Mouse (Mus musculus) lung, postnatal 36 days (tissue): Measurements from ENCODE around the gene Tshz2.

Experiments used
- DNase-seq: peaks from one replicate; pipeline ENCODE4 v3.0.0; 2022; ENCODE audit warnings: mixed read lengths

The Tshz2 gene

GRCm38 (mm10) chr2:170022953-170023352 is 390.1 kb downstream of the Tshz2 start:
- no peak for DNase-seq

GRCm38 (mm10) chr2:170023741-170024140 is 390.9 kb downstream of the Tshz2 start:
- no peak for DNase-seq

DNA sequence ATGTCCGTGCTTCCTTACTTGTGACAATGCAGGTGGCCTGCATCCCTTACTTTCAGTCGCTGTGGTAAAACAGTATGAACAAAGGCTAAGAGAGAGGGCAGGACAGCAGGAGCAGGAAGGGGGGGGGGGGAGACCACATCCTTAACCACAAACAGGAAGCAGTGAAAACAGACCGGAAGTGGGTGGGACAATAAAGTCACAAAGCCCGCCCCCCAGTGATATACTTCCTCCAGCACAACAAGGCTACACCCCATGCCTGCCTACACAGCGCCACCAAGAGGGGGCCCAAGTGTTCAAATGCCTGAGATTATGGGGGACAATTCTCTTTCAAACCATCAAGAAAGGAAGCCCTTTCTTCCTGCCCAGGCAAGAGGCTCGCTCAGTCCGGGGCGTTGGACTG is 392.1 kb downstream of the Tshz2 start:
- peak; percentile 38 for DNase-seq

- DNase-seq = no peak
Measured at GRCm38 (mm10) chr2:170025896-170026295, 393.1 kb downstream of the Tshz2 start.

- peak; percentile 28 for DNase-seq
Measured at GRCm38 (mm10) chr2:170027837-170028236, 395.0 kb downstream of the Tshz2 start.

GRCm38 (mm10) chr2:170028488-170029303 is 395.9 kb downstream of the Tshz2 start:
- DNase-seq = no peak

- no peak for DNase-seq
Measured at GRCm38 (mm10) chr2:170029304-170029856, 396.6 kb downstream of the Tshz2 start.

- DNase-seq = no peak
Measured at GRCm38 (mm10) chr2:170031226-170031625, 398.4 kb downstream of the Tshz2 start.

- DNase-seq = no peak
Measured at GRCm38 (mm10) chr2:170031872-170032271, 399.1 kb downstream of the Tshz2 start.

GRCm38 (mm10) chr2:170033219-170033618 is 400.4 kb downstream of the Tshz2 start:
- DNase-seq = no peak

GRCm38 (mm10) chr2:170034794-170035193 is 402.0 kb downstream of the Tshz2 start:
- DNase-seq = no peak

- DNase-seq = no peak
Measured at GRCm38 (mm10) chr2:170036791-170037241, 404.0 kb downstream of the Tshz2 start.

- DNase-seq = no peak
Measured at GRCm38 (mm10) chr2:170037346-170037745, 404.5 kb downstream of the Tshz2 start.

DNA sequence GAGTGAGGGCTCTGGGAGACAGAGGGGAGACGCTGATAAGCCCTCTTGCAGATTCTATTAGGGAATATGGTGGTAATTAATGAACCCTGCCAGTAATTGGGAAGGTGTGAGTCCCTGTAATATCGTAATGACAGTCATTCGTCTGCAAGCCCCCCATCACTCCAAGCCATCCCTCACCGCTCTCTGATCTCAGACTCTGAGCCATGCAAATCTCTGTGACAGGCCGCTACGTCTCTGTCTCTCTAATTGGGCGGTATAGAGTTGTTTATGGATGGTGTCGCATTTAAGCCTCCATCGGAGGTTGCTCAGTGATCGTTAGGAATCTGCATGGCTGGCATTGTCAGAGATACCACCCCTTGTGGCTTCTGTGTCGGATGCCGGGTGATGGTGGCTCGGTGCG is 407.0 kb downstream of the Tshz2 start:
- no peak for DNase-seq

DNA sequence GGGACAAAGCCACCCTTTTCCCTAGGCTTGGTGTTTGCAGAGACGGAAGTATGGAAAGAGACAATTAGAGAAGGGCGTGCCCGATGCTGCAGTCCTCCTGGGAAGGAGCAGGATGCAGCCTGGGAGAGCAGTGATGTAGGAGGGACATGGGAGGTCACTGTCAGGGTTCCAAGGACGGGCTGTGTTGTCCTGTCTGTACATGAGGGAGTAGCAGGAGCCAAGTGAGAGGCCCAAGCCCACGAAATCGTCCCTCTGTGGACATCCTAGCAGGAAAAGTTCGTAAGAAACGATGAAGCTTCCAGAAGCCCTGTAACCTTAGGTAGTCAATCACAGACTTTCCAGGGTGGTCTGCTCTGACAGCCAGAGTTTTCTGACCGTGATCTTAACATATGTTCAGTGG is 408.3 kb downstream of the Tshz2 start:
- no peak for DNase-seq

DNA sequence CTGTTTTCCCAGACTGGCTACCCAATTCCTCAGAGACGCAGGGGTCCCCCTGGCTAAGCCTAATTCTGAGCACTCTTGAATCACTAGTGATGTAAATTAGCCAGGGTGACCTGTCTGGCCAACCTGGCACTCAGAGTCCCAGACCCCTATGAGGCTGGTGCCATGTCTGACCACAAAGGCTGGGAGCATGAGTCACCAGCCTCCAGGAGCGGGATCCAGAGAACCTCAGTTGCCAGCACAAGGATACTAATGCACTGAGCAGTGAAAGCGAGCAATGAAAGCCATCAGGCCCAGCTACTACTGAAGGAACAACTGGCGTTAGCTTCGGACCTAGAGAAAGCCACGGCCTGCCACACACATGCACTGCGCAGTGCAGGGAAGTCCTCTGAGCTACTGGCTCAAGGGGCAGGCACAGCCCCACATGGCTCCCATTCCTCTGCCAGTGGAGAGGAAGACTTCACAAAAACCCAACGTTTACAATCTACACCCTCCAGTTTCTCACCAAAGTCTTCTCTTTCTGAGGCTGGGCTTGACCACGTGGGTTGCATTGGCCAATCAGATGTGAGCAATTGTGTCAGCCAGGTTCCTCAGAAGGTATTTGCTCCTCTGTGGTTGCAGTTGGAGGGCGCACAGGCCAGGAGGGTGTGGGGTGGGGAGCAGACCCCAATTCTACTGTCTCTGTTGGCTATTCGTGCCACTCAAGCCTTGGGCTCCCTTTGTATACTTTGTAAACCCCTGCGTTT is 409.8 kb downstream of the Tshz2 start:
- no peak for DNase-seq

GRCm38 (mm10) chr2:170043290-170043689 is 410.5 kb downstream of the Tshz2 start:
- no peak for DNase-seq

DNA sequence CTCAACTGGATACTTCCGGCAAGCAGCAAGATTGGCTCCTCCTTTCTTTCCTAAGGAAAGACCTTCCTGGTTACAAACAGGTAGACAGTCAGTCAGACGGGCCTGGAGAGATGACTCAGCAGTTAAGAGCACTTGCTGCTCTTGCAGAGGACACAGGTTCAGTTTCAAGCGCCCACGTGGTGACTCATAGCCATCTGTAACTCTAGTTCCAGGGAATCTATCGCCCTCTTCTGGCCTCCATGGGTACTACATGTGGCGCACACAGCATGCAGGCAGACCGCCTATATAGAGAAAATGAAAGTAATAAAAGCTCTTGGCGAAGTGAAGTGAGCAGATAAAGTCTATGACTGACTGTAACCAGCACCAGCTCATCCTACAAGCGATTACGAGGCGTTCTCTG is 413.1 kb downstream of the Tshz2 start:
- DNase-seq = no peak

DNA sequence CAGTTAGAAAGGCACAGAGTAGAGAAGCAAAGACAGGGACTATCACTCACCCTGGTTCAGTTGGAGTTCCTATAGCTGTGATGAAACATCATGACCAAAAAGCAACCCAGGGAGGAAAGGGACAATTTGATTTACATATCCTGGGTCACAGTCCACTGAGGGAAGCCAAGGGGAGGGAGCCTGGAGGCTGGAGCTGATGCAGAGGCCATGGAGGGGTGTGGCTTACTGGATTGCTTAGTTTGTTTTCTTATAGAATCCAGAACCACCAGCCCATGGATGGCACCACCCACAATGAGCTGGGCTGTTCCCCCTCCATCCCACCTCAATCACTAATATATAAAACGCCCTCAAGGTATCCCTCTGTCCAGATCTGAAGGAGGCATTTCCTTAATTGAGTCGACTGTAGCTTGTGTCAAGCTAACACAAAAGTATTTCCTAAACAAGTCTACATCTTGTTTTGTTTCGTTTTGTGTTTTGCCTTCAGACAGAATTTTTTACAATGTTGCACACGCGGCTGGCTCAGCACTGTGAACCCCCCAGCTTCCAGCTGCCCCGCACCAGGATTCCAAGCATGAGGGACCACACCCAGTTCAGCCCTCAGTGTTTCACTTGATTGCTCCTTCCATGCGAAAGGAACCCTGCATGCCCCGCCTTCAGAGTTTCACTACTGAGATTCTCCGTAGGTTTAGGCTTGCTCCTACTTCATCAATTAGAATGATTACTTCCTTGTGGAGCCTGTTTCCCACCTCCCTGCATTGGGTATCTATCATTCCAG is 413.7 kb downstream of the Tshz2 start:
- no peak for DNase-seq

DNA sequence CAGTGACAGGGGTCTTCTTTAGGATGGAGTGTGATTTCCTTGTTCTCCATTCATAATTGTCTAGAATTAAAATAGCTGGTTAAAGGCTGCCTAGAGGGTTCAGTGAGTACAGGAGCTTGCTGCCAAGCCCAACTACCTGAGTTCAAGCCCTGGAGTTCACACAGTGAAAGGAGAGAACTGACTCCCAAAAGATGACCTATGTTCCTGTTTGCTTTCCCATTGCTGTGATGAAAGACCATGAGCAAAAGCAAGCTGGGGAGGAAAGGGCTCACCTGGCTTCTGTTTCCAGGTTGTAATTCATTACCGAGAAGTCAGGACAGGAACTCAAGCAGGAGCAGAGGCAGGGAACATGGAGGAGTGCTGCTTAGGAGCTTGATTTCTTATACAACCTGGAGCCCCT is 416.0 kb downstream of the Tshz2 start:
- DNase-seq = no peak

DNA sequence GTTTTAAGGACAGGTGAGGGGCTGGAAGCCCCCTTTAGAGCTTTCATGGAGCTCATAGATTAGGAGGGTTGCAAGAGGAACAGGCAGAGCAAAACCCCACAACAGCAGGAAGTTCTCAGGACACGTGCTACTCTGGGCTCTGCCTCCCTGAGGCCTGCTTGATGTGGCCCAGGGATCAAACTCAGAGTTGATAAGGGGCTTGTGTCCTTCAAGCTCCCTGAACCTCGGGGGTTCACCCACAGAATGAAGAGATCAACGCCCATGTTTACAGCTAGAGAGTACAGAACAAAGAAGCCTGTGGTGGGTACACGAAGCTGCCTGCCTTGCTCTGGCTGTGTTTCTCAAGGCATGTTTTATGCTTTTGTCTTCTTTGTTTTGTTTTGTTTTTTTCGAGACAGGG is 417.8 kb downstream of the Tshz2 start:
- DNase-seq = no peak

GRCm38 (mm10) chr2:170051441-170051840 is 418.6 kb downstream of the Tshz2 start:
- no peak for DNase-seq

DNA sequence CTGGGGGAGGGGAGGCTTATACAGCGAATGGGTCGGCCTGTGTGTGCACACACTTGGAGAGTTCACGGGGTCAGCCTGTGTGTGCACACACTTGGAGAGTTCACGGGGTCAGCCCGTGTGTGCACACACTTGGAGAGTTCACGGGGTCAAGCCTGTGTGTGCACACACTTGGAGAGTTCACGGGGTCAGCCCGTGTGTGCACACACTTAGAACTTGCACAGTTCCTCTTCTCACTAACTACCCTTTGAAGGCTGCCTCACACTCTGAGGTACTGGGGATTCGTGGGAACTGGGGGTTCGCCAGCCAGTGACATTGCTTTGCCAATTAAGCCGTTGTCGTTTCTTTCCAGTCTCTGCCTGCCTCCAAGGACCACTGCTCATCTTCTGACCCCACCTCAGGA is 422.1 kb downstream of the Tshz2 start:
- no peak for DNase-seq
